Mouse (Mus musculus): ENCODE measurements around the gene Rhox4g.

- no peak for TF ChIP-seq CTCF (IDR thresholded peaks at IDR 0.05; ENCODE audit: low read depth)
- TF ChIP-seq EP300 (IDR thresholded peaks at IDR 0.05; ENCODE audit: low read depth): no peak
Observed at GRCm38 (mm10) chrX:37692261-37692660, 41.1 kb upstream of the Rhox4g start.

Measured in liver, embryonic 14.5 days (tissue).